Mouse (Mus musculus) bone marrow macrophage, adult 2 months (primary cell): ENCODE measurements around the gene Pld3.

Source experiments
- CTCF ChIP-seq: IDR thresholded peaks from 2 replicates; pipeline ENCODE4 v1.5.1; 2012; ENCODE audit warnings: low read depth, mild to moderate bottlenecking, low read length, moderate library complexity
- POLR2A ChIP-seq: IDR thresholded peaks from 2 replicates; pipeline ENCODE4 v1.6.1; 2012; ENCODE audit warnings: mild to moderate bottlenecking, low read depth, low read length, borderline replicate concordance

DNA sequence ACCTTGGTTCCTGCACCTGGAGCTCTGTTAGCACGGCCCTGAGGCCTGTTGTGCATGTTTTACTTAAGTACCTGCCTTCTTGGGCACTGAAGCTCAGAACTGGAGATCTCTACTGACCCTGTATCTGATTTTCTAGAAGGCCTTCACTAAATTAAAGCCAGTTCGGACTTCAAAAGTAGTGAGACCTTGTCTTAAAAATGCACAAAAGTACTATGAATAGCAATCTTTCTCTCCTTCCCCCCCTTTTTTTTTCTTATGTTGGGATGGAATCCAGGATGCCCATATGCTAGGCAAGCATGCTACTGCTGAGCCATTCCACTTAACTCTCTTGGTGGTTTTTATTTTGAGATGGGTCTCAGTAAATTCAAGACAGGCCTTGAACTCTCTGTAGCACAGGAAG lies 49.1 kb upstream of the Pld3 start:
- TF ChIP-seq CTCF (no peak), POLR2A (no peak)
